ENCODE assay signal across 36 mouse cellular contexts in the genomic region with DNA sequence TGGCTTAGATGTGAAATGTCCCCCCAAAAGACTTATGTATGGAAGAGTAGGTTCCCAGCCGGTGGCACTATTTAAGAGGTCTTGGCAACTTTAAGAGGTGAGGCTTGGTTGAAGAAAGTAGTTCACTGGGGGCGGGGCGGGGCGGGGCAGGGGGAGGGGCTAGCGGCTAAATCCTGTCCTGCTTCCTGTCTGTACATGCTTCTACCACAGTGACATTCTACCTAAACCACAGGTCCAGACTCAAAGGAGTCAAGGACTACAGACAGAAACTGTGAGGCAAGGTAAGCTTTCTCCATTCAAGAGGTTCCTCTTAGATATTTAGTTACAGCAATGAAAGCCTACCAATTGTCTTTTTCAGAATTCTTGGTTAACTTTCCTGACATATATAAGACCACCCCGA.
DNase-seq lines count a peak whose midpoint lies in the region; TF ChIP-seq lines count a peak whose summit lies in the region.
"Had no signal": no experiment of that assay in that cellular context is flagged by ENCODE, and none has a peak within 500 bp of the region (broad histone marks: within the 10 kb centered on the region; RNA-seq: fewer than 3 reads in every experiment).

No protein-coding gene starts in this region.

- DNase-seq in 3134 (ENCODE audit: extremely low read depth, insufficient read length, low spot score): peak; percentile 43
- peak; percentile 35 for DNase-seq in 416B (ENCODE audit: low read depth)
- DNase-seq in CH12.LX (ENCODE audit: extremely low read depth): peak; percentile 42
- peak; percentile 56 for DNase-seq in induced T-regulatory cell, adult 2 months (ENCODE audit: low read depth)
- DNase-seq in adipocyte (ENCODE audit: low spot score): no peak
- DNase-seq in left cerebral cortex, adult 2 months (ENCODE audit: extremely low spot score in 1 of 2, low spot score in 2 of 2): no peak
- DNase-seq in urinary bladder, postnatal 10 days (ENCODE audit: low spot score): no peak
- no peak for DNase-seq in embryo, embryonic 9.5 days (ENCODE audit: extremely low spot score)
- DNase-seq: adrenal gland, postnatal 10 days; cerebellum, adult 11 months; cerebellum, adult 9-10 months; cerebellum, postnatal 36 days; gastrocnemius, adult 2 months; gastrocnemius, postnatal 36 days; heart, adult 2 months; heart, postnatal 4 days; kidney, adult 11 months; kidney, postnatal 36 days; layer of hippocampus, postnatal 36 days; lung, embryonic 14.5 days; lung, postnatal 14 days; right cerebral cortex, postnatal 4 days; thymus, adult 2 months had no signal

- H3K4me3 ChIP-seq in CH12.LX (replicated peaks in 1 of 3; ENCODE audit: low read depth in 2 of 3, low read length in 2 of 3, poor library complexity in 1 of 3): peak overlapping the region; percentile 41 to 73 (median 50)
- no peak overlapping the region for H3K4me3 ChIP-seq in left cerebral cortex, adult 2 months
- H3K4me3 ChIP-seq: embryonic facial prominence, embryonic 12.5 days; gastrocnemius, adult 2 months; heart, adult 2 months; heart, embryonic 12.5 days; hindbrain, embryonic 13.5 days; kidney, embryonic 15.5 days; layer of hippocampus, adult 2 months; limb, embryonic 10.5 days; limb, embryonic 15.5 days; midbrain, embryonic 10.5 days; midbrain, embryonic 15.5 days; neural tube, embryonic 13.5 days had no signal

- in situ Hi-C loops in CH12.LX (cut with MboI; ENCODE audit: low pct_ligation_motif_present, low pct_unique_long_range_greater_than_20kb, low sequenced_read_pairs): no loop called here

- H3K27me3 ChIP-seq in CH12.LX (replicated peaks): no peaks in the 10 kb centered on the region
- H3K27me3 ChIP-seq: embryonic facial prominence, embryonic 12.5 days; heart, embryonic 12.5 days; hindbrain, embryonic 13.5 days; limb, embryonic 15.5 days; midbrain, embryonic 15.5 days; neural tube, embryonic 13.5 days had no signal

- TF ChIP-seq RAD21 in CH12.LX (IDR thresholded peaks at IDR 0.05; ENCODE audit: low read depth, low read length): no peak

- H3K4me1 ChIP-seq in CH12.LX (ENCODE audit: control insufficient read depth in 1 of 2, insufficient read depth in 2 of 2): no peaks in the 10 kb centered on the region
- H3K4me1 ChIP-seq: embryonic facial prominence, embryonic 12.5 days; heart, embryonic 12.5 days; hindbrain, embryonic 13.5 days; kidney, embryonic 15.5 days; limb, embryonic 10.5 days; limb, embryonic 15.5 days; midbrain, embryonic 10.5 days; midbrain, embryonic 15.5 days; neural tube, embryonic 13.5 days had no signal

- peak overlapping the region; percentile 63 for H3K9ac ChIP-seq in CH12.LX (ENCODE audit: insufficient read depth, low read depth)
- H3K9ac ChIP-seq: embryonic facial prominence, embryonic 12.5 days; heart, embryonic 12.5 days; hindbrain, embryonic 13.5 days; kidney, embryonic 15.5 days; limb, embryonic 15.5 days; liver, embryonic 14.5 days; lung, embryonic 14.5 days; midbrain, embryonic 15.5 days; neural tube, embryonic 13.5 days had no signal

- no peak for TF ChIP-seq CTCF in CH12.LX (conservative IDR thresholded peaks at IDR 0.05 in 1 of 2, IDR thresholded peaks at IDR 0.05 in 1 of 2; ENCODE audit: low read depth in 2 of 2, low read length in 2 of 2)
- TF ChIP-seq CTCF in left cerebral cortex, adult 2 months (IDR thresholded peaks at IDR 0.05): no peak

- TF ChIP-seq EP300 in CH12.LX (IDR thresholded peaks at IDR 0.05; ENCODE audit: low read length): no peak

- peak overlapping the region; percentile 29; the same call in 1 of the 2 replicates for H3K4me2 ChIP-seq in CH12.LX (ENCODE audit: insufficient read depth, low read depth, poor library complexity, severe bottlenecking)
- H3K4me2 ChIP-seq: embryonic facial prominence, embryonic 12.5 days; heart, embryonic 12.5 days; hindbrain, embryonic 13.5 days; kidney, embryonic 15.5 days; limb, embryonic 15.5 days; lung, embryonic 14.5 days; midbrain, embryonic 15.5 days; neural tube, embryonic 13.5 days had no signal

- intact Hi-C loops in left cerebral cortex, adult 2 months (cut with DNase I): no loop called here

- H3K36me3 ChIP-seq in CH12.LX (replicated peaks in 1 of 2; ENCODE audit: control insufficient read depth in 1 of 2, insufficient read depth in 1 of 2, low read length in 1 of 2): no peaks in the 10 kb centered on the region
- H3K36me3 ChIP-seq: embryonic facial prominence, embryonic 12.5 days; G1E; heart, embryonic 12.5 days; hindbrain, embryonic 13.5 days; kidney, embryonic 15.5 days; limb, embryonic 10.5 days; limb, embryonic 15.5 days; midbrain, embryonic 10.5 days; midbrain, embryonic 15.5 days; neural tube, embryonic 13.5 days had no signal

- dilution Hi-C loops in CH12.LX (cut with MboI; ENCODE audit: extremely low pct_ligation_motif_present, extremely low pct_unique_long_range_greater_than_20kb, low sequenced_read_pairs): no loop called here

- H3K9me3 ChIP-seq in CH12.LX (replicated peaks; ENCODE audit: low read length): no peaks in the 10 kb centered on the region
- H3K9me3 ChIP-seq: embryonic facial prominence, embryonic 12.5 days; G1E; heart, embryonic 12.5 days; hindbrain, embryonic 13.5 days; kidney, embryonic 15.5 days; limb, embryonic 10.5 days; limb, embryonic 15.5 days; midbrain, embryonic 10.5 days; midbrain, embryonic 15.5 days; neural tube, embryonic 13.5 days had no signal

- H3K27ac ChIP-seq in CH12.LX (ENCODE audit: insufficient read depth, low read depth): no peak overlapping the region
- no peak overlapping the region for H3K27ac ChIP-seq in left cerebral cortex, adult 2 months
- H3K27ac ChIP-seq: embryonic facial prominence, embryonic 12.5 days; gastrocnemius, adult 2 months; heart, adult 2 months; hindbrain, embryonic 13.5 days; kidney, embryonic 15.5 days; layer of hippocampus, adult 2 months; limb, embryonic 10.5 days; limb, embryonic 15.5 days; liver, embryonic 14.5 days; midbrain, embryonic 10.5 days; midbrain, embryonic 15.5 days; neural tube, embryonic 13.5 days; stomach, postnatal 0 days had no signal

- no peaks in the 10 kb centered on the region for H3K79me2 ChIP-seq in CH12.LX (replicated peaks; ENCODE audit: control insufficient read depth, extremely low read depth, insufficient read depth, poor library complexity, severe bottlenecking)

- peak; percentile 46; the same call in 1 of the 2 replicates for TF ChIP-seq POLR2A in CH12.LX (IDR thresholded peaks at IDR 0.05; ENCODE audit: low read depth, low read length)

TF ChIP-seq in CH12.LX, 34 proteins besides CTCF, POLR2A, EP300 and RAD21:
- TF ChIP-seq ELF1 (IDR thresholded peaks at IDR 0.05; ENCODE audit: low read depth, low read length) (peak; percentile 16; the same call in 1 of the 2 replicates), USF1 (IDR thresholded peaks at IDR 0.05; ENCODE audit: low read depth, low read length) (no peak), GABPA (IDR thresholded peaks at IDR 0.05; ENCODE audit: insufficient replicate concordance, low read depth, low read length) (no peak), ZKSCAN1 (IDR thresholded peaks at IDR 0.05; ENCODE audit: borderline replicate concordance, low read depth, low read length) (no peak), TCF12 (IDR thresholded peaks at IDR 0.05; ENCODE audit: low read depth, low read length) (0 out of 2 replicates have a peak, but pooled peaks have one; percentile 12), PAX5 (IDR thresholded peaks at IDR 0.05; ENCODE audit: low read length) (no peak), UBTF (IDR thresholded peaks at IDR 0.05; ENCODE audit: low read depth, low read length) (no peak), MXI1 (IDR thresholded peaks at IDR 0.05; ENCODE audit: low read depth, low read length) (no peak), ETS1 (conservative IDR thresholded peaks at IDR 0.05; ENCODE audit: low read depth, low read length) (no peak), JUN (IDR thresholded peaks at IDR 0.05; ENCODE audit: insufficient read depth, low read depth, low read length) (no peak), JUND (conservative IDR thresholded peaks at IDR 0.05; ENCODE audit: low read depth, low read length) (no peak), SMC3 (IDR thresholded peaks at IDR 0.05; ENCODE audit: low read depth, low read length) (no peak), TBP (conservative IDR thresholded peaks at IDR 0.05; ENCODE audit: low read depth, low read length) (0 out of 2 replicates have a peak, but pooled peaks have one; percentile 35), SIN3A (IDR thresholded peaks at IDR 0.05; ENCODE audit: low read length) (peak; percentile 59; the same call in 1 of the 2 replicates), NELFE (IDR thresholded peaks at IDR 0.05; ENCODE audit: low read depth, low read length) (0 out of 2 replicates have a peak, but pooled peaks have one; percentile 46)
TF ChIP-seq in CH12.LX: peak in this region for 5.

Comparison
In these comparisons a context has a peak if more than half of its experiments do, and no peak if none do; other contexts are left out.
1. DNase-seq: peak in 3134 (single experiment), 416B (single experiment), CH12.LX (single experiment) and induced T-regulatory cell, adult 2 months (single experiment); none in adipocyte (single experiment), left cerebral cortex, adult 2 months (0 of 2), urinary bladder, postnatal 10 days (single experiment) and embryo, embryonic 9.5 days (single experiment).